Mouse (Mus musculus): Measurements from ENCODE around the gene Armc12.

Armc12 gene

DNA sequence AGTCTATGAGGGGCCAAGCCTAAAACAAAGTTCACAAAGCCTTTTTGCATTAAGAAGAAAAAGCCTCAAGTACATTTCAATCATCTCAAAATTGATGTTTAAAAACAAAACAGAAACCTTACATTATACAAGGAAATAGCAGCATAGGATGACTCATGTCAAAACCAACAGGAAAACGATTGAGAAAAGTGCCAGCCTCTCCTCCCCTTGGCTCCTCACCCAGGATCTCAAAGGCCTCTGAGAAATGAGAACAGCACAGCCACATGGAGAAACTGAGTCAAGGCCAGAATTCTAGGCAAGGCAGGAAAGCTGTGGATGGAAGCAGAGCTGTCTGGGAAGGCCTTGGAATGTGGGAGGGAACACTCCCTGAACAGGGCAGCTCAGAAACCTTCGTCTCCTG, 58.0 kb downstream of the Armc12 start:
- no peak for DNase-seq (ENCODE audit: extremely low read depth, low read depth)

All from MEL-GATA-1-ER (cell line).